ENCODE assay signal across 1 mouse cellular context in the genomic region with DNA sequence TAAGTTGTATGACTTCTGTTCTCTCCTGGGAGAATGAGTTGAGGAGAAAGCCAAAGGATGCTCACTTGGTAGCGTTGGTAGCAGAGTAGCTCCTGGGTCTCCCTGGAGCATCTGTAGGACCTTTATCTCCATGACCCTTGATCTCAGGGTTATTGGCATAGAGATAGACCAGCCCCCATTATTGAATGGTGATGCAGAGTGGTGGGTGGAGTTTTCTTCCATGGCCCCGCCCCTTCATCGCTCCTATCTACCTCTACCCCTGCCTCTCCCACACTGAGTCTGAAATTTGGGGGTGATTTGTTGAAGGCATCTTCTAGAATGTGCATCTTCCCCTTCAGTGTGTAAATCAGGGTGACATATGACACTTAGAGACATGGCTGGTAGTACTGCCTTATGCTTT.
TF ChIP-seq lines count a peak whose summit lies in the region.

No protein-coding gene starts in this region.

TF ChIP-seq in myocyte, 11 proteins besides CTCF, POLR2A, EP300 and RAD21:
- TF ChIP-seq REST (IDR thresholded peaks at IDR 0.05; ENCODE audit: insufficient read depth, insufficient read length) (no peak), SRF (IDR thresholded peaks at IDR 0.05; ENCODE audit: control insufficient read depth, insufficient read length, low read depth) (no peak), MYOD1 (IDR thresholded peaks at IDR 0.05; ENCODE audit: control insufficient read depth in 1 of 3, insufficient read length in 2 of 3, low read depth in 2 of 3) (no peak), TCF12 (IDR thresholded peaks at IDR 0.05; ENCODE audit: insufficient read depth, poor library complexity, severe bottlenecking) (no peak), USF1 (IDR thresholded peaks at IDR 0.05; ENCODE audit: low read depth) (no peak), E2F4 (IDR thresholded peaks at IDR 0.05; ENCODE audit: insufficient read depth) (no peak), MAX (IDR thresholded peaks at IDR 0.05; ENCODE audit: low read depth) (no peak), POLR2AphosphoS2 (IDR thresholded peaks at IDR 0.05; ENCODE audit: insufficient read length, low read depth) (no peak)
